Mouse (Mus musculus): ENCODE data around the gene Lcn12. TPM values are rescaled to one million over a fixed set of nuclear protein-coding genes. Genes with fewer than 3 reads are reported as not detected.

Lcn12 gene
- polyA plus RNA-seq, 1 experiment from 2014 or later, result not detected

DNA sequence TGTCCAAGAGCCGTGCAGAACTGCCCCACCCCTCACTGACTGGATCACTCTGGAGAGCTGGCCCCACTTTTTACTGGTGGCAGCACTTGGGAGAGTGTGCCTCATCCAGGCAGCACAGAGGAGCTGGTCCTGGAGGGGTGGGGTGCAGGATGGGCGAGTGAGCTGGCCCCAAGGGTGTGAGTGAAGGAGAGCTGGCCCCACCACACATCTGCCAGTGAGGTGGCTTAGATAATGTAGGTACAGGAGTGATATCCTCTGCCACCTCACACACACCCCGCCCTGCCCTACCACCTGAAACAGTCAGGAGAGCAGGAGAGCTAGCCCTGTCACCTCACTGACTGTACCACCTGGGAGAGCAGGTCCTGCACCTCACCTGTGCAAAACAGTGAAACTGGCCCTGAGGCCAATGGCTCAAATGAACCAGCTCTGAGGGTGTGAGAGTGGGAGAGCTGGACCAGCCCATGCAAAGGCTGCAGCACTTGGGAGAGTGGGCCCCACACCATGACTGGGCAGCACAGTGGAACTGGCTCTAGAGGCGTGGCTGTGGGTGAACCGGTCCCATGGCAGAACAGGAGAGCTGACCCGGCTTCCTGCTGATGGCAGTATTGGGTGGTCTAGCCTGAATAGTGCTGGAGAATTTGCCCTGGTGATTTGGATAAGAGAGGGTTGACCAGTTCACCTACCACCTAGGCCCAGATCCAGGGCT lies 5.6 kb downstream of the Lcn12 start:
- H3K4me1 ChIP-seq (replicated peaks; ENCODE audit: control insufficient read depth, insufficient read depth), result no peaks in the 10 kb centered on the region
- peak; percentile 44 for DNase-seq (ENCODE audit: low spot score)
- H3K9me3 ChIP-seq (ENCODE audit: control insufficient read depth, low read length), result no peaks in the 10 kb centered on the region
- H3K27me3 ChIP-seq (ENCODE audit: control insufficient read depth, insufficient read depth, low read length), result no peaks in the 10 kb centered on the region
- peak; percentile 22; the same call in 1 of the 2 replicates for ATAC-seq (ENCODE audit: low FRiP score, low TSS enrichment)
- 55% methylated on average over 6 of the region's 6 CpGs for WGBS
- TF ChIP-seq EP300 (optimal IDR thresholded peaks at IDR 0.05) (no peak), CTCF (IDR thresholded peaks at IDR 0.05; ENCODE audit: low read depth) (no peak)
- no peak overlapping the region for H3K4me3 ChIP-seq (ENCODE audit: low read depth, low read length)
- H3K27ac ChIP-seq (replicated peaks), result peak overlapping the region; percentile 65
- H3K9ac ChIP-seq (ENCODE audit: low read length), result no peak overlapping the region
- no peaks in the 10 kb centered on the region for H3K36me3 ChIP-seq (ENCODE audit: control insufficient read depth, insufficient read depth, low read length)
- no peak overlapping the region for H3K4me2 ChIP-seq (replicated peaks; ENCODE audit: low read depth)

DNA sequence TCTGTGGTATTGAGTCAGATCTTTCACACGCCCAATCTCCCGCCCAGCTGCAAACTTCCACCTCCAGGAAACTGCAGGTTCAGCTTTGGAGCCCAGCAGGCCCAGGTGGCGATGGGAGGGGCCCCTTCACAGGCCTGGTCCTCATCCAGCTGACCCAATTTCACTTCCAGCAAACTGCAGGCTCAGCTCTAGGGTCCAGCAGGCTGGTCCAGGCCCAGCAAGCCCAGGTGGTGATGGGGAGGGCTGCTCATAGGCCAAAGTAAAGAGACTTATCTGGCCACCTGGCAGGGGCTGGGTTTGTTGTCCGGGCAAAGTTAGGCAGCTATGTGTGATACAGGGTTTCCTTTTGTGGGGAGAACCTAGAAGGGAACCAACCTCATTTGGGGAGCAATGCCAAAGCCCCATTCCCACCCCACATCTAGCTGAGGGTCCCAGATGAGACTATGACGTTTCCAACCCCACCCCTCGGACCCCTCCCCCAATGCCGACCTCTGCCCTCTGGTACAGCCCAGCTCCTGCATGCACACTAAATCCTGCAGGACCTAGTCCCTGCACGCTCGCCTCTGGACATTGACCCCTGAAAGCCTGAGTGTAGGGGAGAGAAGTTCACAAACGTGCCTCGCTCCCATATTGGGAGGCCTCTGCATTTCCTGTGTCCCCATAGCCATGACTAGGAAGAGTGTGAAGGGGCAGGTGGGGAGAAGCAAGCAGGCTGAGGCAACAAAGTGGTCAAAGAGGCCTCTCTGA lies 8.6 kb downstream of the Lcn12 start:
- H3K27ac ChIP-seq (replicated peaks), result peak overlapping the region; percentile 53
- no peaks in the 10 kb centered on the region for H3K36me3 ChIP-seq (ENCODE audit: control insufficient read depth, insufficient read depth, low read length)
- no peaks in the 10 kb centered on the region for H3K27me3 ChIP-seq (ENCODE audit: control insufficient read depth, insufficient read depth, low read length)
- H3K4me2 ChIP-seq (replicated peaks; ENCODE audit: low read depth), result no peak overlapping the region
- H3K4me1 ChIP-seq (replicated peaks; ENCODE audit: control insufficient read depth, insufficient read depth), result no peaks in the 10 kb centered on the region
- TF ChIP-seq EP300 (optimal IDR thresholded peaks at IDR 0.05) (no peak), CTCF (IDR thresholded peaks at IDR 0.05; ENCODE audit: low read depth) (no peak)
- WGBS, result 52% methylated on average over 11 of the region's 11 CpGs
- DNase-seq (ENCODE audit: low spot score), result peak; percentile 76
- peak; percentile 58 for ATAC-seq (ENCODE audit: low FRiP score, low TSS enrichment)
- no peaks in the 10 kb centered on the region for H3K9me3 ChIP-seq (ENCODE audit: control insufficient read depth, low read length)
- no peak overlapping the region for H3K9ac ChIP-seq (ENCODE audit: low read length)
- H3K4me3 ChIP-seq (ENCODE audit: low read depth, low read length), result no peak overlapping the region

DNA sequence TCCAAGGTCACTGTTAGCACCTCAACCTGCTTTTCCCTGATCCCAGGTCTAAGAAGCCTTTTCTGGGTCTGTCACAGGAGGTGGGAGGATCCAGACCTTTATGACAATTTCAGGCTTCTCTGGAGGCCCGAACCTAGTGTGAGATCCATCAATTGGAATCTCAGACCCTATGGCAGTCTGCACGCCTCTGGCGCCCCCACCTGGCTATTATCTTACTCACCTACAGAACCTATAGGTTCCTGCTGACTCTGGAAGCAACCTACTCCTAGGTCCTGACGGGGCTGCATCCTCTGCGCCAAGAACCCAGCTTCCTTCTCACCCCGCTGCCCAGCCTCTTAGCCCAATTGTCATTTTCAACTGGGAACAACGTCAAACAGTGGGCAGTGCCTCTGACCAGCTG lies 10.7 kb downstream of the Lcn12 start:
- no peak overlapping the region for H3K27ac ChIP-seq (replicated peaks)
- 18% methylated on average over 7 of the region's 7 CpGs for WGBS
- no peaks in the 10 kb centered on the region for H3K36me3 ChIP-seq (ENCODE audit: control insufficient read depth, insufficient read depth, low read length)
- peaks cover 2% of the 10 kb centered on the region; the same call in 1 of the 2 replicates for H3K4me1 ChIP-seq (replicated peaks; ENCODE audit: control insufficient read depth, insufficient read depth)
- no peak for ATAC-seq (ENCODE audit: low FRiP score, low TSS enrichment)
- TF ChIP-seq EP300 (optimal IDR thresholded peaks at IDR 0.05) (no peak), CTCF (IDR thresholded peaks at IDR 0.05; ENCODE audit: low read depth) (peak; percentile 76)
- H3K27me3 ChIP-seq (ENCODE audit: control insufficient read depth, insufficient read depth, low read length), result no peaks in the 10 kb centered on the region
- H3K9me3 ChIP-seq (ENCODE audit: control insufficient read depth, low read length), result no peaks in the 10 kb centered on the region
- no peak overlapping the region for H3K4me3 ChIP-seq (ENCODE audit: low read depth, low read length)
- peak; percentile 79 for DNase-seq (ENCODE audit: low spot score)
- no peak overlapping the region for H3K4me2 ChIP-seq (replicated peaks; ENCODE audit: low read depth)
- H3K9ac ChIP-seq (ENCODE audit: low read length), result no peak overlapping the region

DNA sequence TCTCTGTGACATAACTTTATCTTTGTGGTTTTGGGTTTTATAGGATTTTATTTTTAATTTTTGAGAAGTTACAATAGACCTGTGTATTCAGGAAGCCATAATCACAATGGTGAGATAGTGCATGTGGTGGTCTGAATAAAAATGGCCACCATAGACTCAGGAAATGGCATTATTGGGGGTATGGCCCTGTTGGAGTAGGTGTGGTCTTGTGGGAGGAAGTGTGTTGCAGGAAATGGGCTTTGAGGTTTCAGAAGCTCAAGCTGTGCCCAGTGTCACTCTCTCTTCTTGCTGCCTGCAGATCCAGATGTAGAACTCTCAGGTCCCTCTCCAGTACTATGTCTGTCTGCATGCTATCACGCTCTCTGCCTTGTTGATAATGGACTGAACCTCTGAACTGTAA lies 13.2 kb downstream of the Lcn12 start:
- Histone ChIP-seq H3K9ac (ENCODE audit: low read length) (no peak overlapping the region), H3K4me3 (ENCODE audit: low read depth, low read length) (no peak overlapping the region), H3K36me3 (ENCODE audit: control insufficient read depth, insufficient read depth, low read length) (no peaks in the 10 kb centered on the region), H3K4me2 (replicated peaks; ENCODE audit: low read depth) (no peak overlapping the region), H3K9me3 (ENCODE audit: control insufficient read depth, low read length) (no peaks in the 10 kb centered on the region), H3K27me3 (ENCODE audit: control insufficient read depth, insufficient read depth, low read length) (no peaks in the 10 kb centered on the region), H3K27ac (replicated peaks) (peak overlapping the region; percentile 84), H3K4me1 (replicated peaks; ENCODE audit: control insufficient read depth, insufficient read depth) (peaks cover 2% of the 10 kb centered on the region; the same call in 1 of the 2 replicates)
- 83% methylated on average over 1 of the region's 1 CpGs for WGBS
- no peak for ATAC-seq (ENCODE audit: low FRiP score, low TSS enrichment)
- TF ChIP-seq CTCF (IDR thresholded peaks at IDR 0.05; ENCODE audit: low read depth) (no peak), EP300 (optimal IDR thresholded peaks at IDR 0.05) (no peak)
- no peak for DNase-seq (ENCODE audit: low spot score)

DNA sequence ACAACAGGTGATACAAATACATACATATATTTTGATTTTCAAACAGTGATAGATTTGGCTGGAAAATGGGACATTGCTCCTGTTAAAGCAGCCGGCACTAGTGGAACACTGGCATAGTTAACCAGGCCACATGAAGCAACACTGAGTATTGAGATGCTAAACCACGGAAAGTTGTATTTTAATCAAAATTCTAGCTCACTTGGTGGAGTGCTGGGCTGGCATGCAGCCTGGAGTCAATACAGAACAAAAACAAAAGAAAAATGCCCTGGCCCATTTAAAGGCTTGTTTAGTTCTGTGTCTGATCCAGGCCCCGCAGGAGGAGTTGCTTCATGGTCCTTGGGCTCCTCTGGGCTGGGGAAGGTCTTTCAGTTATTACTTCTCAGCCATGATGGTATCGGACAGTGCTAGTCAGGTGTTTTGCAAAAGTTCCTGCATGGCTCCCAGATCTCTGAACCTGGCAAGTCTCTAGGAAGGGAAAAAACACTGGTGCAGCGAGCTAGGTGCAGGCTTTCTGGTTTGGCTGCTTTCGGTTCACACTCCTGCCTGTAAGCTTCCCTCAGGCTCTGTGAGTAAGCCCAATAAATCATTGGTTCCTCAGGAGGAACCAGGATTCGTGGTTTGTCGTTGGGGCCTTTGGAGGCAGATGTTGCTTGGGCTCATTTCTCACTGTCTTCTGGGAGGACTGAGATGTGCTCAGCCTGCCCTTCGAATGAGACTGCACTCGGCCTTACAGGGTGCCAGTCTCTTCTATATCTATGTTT lies 14.0 kb downstream of the Lcn12 start:
- peak; percentile 62 for DNase-seq (ENCODE audit: low spot score)
- WGBS, result 37% methylated on average over 10 of the region's 10 CpGs
- H3K9ac ChIP-seq (ENCODE audit: low read length), result no peak overlapping the region
- no peaks in the 10 kb centered on the region for H3K36me3 ChIP-seq (ENCODE audit: control insufficient read depth, insufficient read depth, low read length)
- no peak overlapping the region for H3K4me3 ChIP-seq (ENCODE audit: low read depth, low read length)
- no peaks in the 10 kb centered on the region for H3K9me3 ChIP-seq (ENCODE audit: control insufficient read depth, low read length)
- peaks cover 2% of the 10 kb centered on the region; the same call in 1 of the 2 replicates for H3K4me1 ChIP-seq (replicated peaks; ENCODE audit: control insufficient read depth, insufficient read depth)
- H3K27me3 ChIP-seq (ENCODE audit: control insufficient read depth, insufficient read depth, low read length), result no peaks in the 10 kb centered on the region
- 0 out of 2 replicates have a peak overlapping the region, but pooled peaks have one; percentile 11 for H3K4me2 ChIP-seq (replicated peaks; ENCODE audit: low read depth)
- TF ChIP-seq EP300 (optimal IDR thresholded peaks at IDR 0.05) (no peak), CTCF (IDR thresholded peaks at IDR 0.05; ENCODE audit: low read depth) (no peak)
- peak; percentile 47 for ATAC-seq (ENCODE audit: low FRiP score, low TSS enrichment)
- peak overlapping the region; percentile 84 for H3K27ac ChIP-seq (replicated peaks)

Data from stomach, postnatal 0 days (tissue).